Mouse (Mus musculus): ENCODE measurements around the gene Ryk.

- TF ChIP-seq POLR2A (IDR thresholded peaks at IDR 0.05; ENCODE audit: borderline replicate concordance, control insufficient read depth, low read depth, low read length) = no peak
- no peak for TF ChIP-seq CTCF (IDR thresholded peaks at IDR 0.05; ENCODE audit: control insufficient read depth, insufficient read depth, low read length)
Measured at GRCm38 (mm10) chr9:102876054-102876690, 41.5 kb downstream of the Ryk start.
